Mouse (Mus musculus) cerebellum, adult 2 months (tissue): ENCODE data around the gene Trim7. TPM values are rescaled to one million over a fixed set of nuclear protein-coding genes. Genes with fewer than 3 reads are reported as not detected.
A peak's percentile ranks its signal among the peaks of the same experiment; 100 is the strongest.

ENCODE experiments used
- DNase-seq, 2 experiments: peaks; one replicate each; pipeline ENCODE4 v3.0.0; 2021
- H3K27ac ChIP-seq: fragments of 200-500 bp; 2 replicates; pipeline ENCODE4 v1.5.1; 2012; ENCODE audit warnings: low read length, control low read depth, inconsistent platforms; ENCODE audit not compliant: insufficient read depth
- H3K27me3 ChIP-seq: fragments of 200-500 bp; 2 replicates; pipeline ENCODE4 v1.6.1; 2012; ENCODE audit warnings: inconsistent platforms, mild to moderate bottlenecking, low read length, moderate library complexity; ENCODE audit not compliant: control insufficient read depth, insufficient read depth
- H3K4me1 ChIP-seq: fragments of 200-500 bp; 2 replicates; pipeline ENCODE4 v1.6.1; 2011; ENCODE audit warnings: low read length; ENCODE audit not compliant: control insufficient read depth, insufficient read depth
- H3K4me3 ChIP-seq: fragments of 200-500 bp; replicated peaks from 2 replicates; pipeline ENCODE3; 2011; ENCODE audit warnings: mild to moderate bottlenecking, low read depth, low read length, control low read depth; ENCODE audit not compliant: insufficient read depth
- CTCF ChIP-seq: fragments of 200-500 bp; IDR thresholded peaks from 2 replicates; pipeline ENCODE4 v1.5.1; 2011; ENCODE audit warnings: low read depth, mild to moderate bottlenecking, control low read depth, low read length, moderate library complexity, borderline replicate concordance; ENCODE audit not compliant: insufficient read depth
- POLR2A ChIP-seq: fragments of 200-500 bp; IDR thresholded peaks from 2 replicates; pipeline ENCODE4 v1.6.1; 2011; ENCODE audit warnings: low read length, control low read depth, borderline replicate concordance; ENCODE audit not compliant: insufficient read depth
- WGBS: fragments of 180-500 bp; shearing (Covaris S2); methylation state at CpG from one replicate; pipeline ENCODE4 v1.1.7; 2018; 5-methylcytosine and 5-hydroxymethylcytosine counted together
- polyA plus RNA-seq: library from polyadenylated mRNA; depleted of rRNA; stranded (reverse); fragments of >200 nt; gene quantifications from 2 replicates; pipeline ENCODE4 v1.2.3, GENCODE M21; 2012

Gene Trim7
- polyA plus RNA-seq, 1 experiment, result 4.7 TPM

DNA sequence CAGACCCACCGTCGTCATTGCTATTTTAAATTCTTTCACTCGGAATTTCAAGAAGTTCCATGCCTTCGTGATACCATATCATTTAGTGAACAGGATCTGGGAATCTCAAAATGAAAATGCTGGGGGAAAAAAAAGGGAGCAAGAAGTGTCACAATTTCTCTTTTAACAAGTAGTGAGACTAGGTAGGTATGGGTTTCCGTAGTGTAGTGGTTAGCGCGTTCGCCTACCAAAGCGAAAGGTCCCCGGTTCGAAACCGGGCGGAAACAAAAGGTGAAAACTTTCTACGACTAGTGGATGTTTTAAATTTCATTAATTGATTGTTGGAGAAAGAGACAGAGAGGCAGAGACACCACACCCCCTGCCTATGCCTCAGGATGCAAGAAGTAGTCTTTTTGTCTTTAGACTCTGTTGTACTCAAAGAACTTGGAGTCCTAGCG, 2.4 kb upstream of the Trim7 start:
- TF ChIP-seq POLR2A (no peak), CTCF (no peak)
- WGBS, result 1% methylated on average over 15 of the region's 15 CpGs
- Histone ChIP-seq H3K4me1 (no peaks in the 10 kb centered on the region), H3K4me3 (peak overlapping the region; percentile 44), H3K27me3 (no peaks in the 10 kb centered on the region), H3K27ac (no peak overlapping the region)
- peak; percentile 63 to 73 for DNase-seq

DNA sequence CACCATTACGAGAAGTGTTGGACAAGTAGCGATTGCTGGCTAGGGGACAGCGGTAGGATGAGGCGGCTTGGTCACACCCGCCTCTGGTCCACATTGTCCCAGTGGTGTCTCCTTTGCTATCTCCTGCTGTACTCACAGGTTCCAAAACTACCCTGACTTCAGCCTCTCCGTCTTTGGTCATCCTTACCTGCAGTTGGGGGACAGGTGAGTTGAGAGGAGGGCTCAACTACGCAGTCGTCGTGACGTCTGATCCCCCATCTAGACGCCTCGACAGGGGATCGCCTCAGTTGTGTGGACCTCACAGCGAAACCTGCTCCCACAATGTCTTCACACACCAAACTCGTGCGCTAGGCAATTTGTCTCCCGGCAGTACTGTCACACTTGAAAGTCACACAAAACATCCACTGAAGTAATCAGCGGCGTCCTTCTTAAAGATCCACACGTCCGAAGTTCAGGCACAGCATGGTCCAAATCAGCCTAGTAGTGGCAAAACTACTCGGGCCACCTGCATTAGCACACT, 1.6 kb upstream of the Trim7 start:
- no peak overlapping the region for H3K27ac ChIP-seq
- TF ChIP-seq CTCF (no peak), POLR2A (no peak)
- DNase-seq, result no peak
- WGBS, result 16% methylated on average over 22 of the region's 22 CpGs
- no peaks in the 10 kb centered on the region for H3K27me3 ChIP-seq
- no peak overlapping the region for H3K4me3 ChIP-seq
- no peaks in the 10 kb centered on the region for H3K4me1 ChIP-seq

DNA sequence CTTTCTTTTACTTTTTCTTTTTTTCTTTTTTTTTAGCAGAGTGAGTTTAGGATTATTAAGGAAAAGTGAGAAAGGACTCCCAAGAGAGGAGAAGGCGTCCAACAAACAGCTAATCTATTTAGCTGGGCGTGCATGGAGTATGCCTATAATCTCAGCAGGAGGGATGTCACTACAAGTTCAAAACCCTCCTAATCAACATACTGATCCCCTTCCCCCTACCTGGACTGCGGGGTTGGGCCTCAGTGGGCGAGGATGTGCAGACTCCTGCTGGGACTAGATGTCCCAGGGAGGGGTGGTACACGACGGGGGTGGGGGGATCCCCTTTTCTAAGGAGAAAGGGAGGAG, 784 bp downstream of the Trim7 start:
- WGBS, result 0% methylated on average over 6 of the region's 6 CpGs
- no peak for DNase-seq
- H3K4me3 ChIP-seq, result peak overlapping the region; percentile 9
- no peaks in the 10 kb centered on the region for H3K4me1 ChIP-seq
- TF ChIP-seq CTCF (no peak), POLR2A (no peak)
- no peaks in the 10 kb centered on the region for H3K27me3 ChIP-seq
- H3K27ac ChIP-seq, result no peak overlapping the region

DNA sequence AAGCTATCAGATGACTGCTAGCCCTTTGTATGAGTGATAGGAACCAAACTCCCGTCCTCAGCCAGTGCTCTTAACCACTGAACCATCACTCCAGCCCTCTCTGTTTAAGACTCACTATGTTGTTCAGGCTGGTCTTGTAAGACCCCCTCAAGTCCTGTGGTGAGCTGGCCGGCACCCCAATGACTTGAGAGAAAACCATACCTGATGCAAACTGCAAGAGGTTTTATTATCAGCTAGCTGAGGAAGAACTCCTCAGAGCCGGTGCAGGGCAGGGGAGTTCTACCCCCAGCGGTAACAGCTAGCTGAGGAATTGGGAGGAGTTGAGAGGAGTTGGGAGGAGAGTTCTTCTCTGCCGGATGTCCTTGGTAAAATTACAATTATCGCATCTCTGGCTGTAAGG, 2.0 kb downstream of the Trim7 start:
- no peak for DNase-seq
- TF ChIP-seq POLR2A (no peak), CTCF (no peak)
- WGBS, result 73% methylated on average over 6 of the region's 6 CpGs
- Histone ChIP-seq H3K4me1 (no peaks in the 10 kb centered on the region), H3K4me3 (no peak overlapping the region), H3K27ac (peak overlapping the region; percentile 59; the same call in 1 of the 2 replicates), H3K27me3 (no peaks in the 10 kb centered on the region)

DNA sequence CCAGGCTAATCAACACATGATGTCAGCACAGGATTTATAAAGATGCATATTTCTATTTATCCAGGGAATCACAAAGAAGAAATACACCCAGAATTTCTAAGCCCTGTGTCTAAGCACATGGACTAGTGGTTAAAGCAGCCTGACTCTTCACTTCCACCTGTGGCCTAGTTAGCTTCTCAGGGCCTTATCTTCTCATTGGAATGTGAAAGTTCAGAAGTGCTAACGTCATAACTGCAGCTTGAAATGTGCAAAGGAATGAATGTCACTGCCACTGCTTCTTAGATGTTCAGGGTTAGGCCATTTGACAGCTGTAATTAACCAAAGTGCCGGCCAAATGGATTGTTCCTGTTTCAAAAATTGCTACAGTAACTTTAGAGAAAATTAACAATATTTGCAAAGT, 4.3 kb downstream of the Trim7 start:
- TF ChIP-seq POLR2A (no peak), CTCF (no peak)
- no peak overlapping the region for H3K4me3 ChIP-seq
- no peaks in the 10 kb centered on the region for H3K4me1 ChIP-seq
- no peaks in the 10 kb centered on the region for H3K27me3 ChIP-seq
- WGBS, result 92% methylated on average over 2 of the region's 2 CpGs
- H3K27ac ChIP-seq, result no peak overlapping the region
- DNase-seq, result no peak

DNA sequence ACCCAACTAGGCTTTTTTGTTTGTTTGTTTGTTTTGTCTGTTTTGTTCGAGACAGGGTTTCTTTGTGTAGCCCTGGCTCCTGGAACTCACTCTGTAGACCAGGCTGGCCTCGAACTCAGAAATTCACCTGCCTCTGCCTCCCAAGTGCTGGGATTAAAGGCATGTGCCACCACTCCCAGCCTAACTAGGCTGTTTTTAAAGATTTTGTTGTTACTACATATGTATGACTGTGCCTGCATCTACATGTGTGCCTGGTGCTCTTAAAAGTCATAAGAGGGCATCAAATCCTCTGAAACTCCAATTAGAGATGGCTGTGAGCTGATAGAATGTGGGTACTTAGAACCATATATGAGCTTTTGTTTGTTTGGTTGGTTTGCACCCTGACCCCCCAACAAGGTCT, 5.3 kb downstream of the Trim7 start:
- 76% methylated on average over 2 of the region's 2 CpGs for WGBS

DNA sequence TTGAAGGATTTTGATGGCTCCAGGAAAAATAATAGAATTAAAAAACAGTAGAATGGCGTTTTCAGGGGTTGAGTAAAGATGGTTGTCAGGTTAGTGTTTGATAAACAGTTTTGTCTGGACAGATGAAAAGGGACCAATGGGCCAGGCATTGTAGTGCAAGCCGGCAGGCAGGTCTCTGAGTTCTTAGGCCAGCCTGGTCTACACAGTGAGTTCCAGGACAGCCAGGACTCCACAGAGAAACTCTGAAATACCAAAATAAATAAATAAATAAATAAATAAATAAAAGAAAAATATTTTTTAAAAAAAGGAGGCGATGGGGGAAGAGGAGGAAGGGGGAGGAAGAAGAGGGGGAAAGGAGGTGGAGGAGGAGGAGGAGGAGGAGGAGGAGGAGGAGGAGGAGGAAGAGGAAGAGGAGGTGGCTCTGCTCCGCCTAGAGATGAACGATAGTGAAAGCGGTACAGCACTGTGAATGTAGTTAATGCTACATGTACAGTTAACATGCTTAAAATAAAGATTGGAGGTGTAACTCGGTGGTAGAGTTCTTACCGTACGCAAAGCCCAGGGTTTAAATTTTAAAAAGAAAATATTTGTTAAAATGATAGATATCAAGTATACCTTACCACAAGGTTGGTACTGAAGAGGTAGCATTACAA, 7.3 kb downstream of the Trim7 start:
- no peak for TF ChIP-seq POLR2A
- TF ChIP-seq CTCF, result no peak
- no peak for DNase-seq
- Histone ChIP-seq H3K27me3 (no peaks in the 10 kb centered on the region), H3K27ac (no peak overlapping the region), H3K4me3 (peak overlapping the region; percentile 84), H3K4me1 (no peaks in the 10 kb centered on the region)
- WGBS, result 44% methylated on average over 9 of the region's 9 CpGs

More for the DNA sequence above, 5.3 kb downstream of the Trim7 start:
- DNase-seq, result no peak
- no peak overlapping the region for H3K27ac ChIP-seq
- TF ChIP-seq CTCF (no peak), POLR2A (no peak)
- H3K4me3 ChIP-seq, result no peak overlapping the region
- no peaks in the 10 kb centered on the region for H3K27me3 ChIP-seq
- no peaks in the 10 kb centered on the region for H3K4me1 ChIP-seq

DNA sequence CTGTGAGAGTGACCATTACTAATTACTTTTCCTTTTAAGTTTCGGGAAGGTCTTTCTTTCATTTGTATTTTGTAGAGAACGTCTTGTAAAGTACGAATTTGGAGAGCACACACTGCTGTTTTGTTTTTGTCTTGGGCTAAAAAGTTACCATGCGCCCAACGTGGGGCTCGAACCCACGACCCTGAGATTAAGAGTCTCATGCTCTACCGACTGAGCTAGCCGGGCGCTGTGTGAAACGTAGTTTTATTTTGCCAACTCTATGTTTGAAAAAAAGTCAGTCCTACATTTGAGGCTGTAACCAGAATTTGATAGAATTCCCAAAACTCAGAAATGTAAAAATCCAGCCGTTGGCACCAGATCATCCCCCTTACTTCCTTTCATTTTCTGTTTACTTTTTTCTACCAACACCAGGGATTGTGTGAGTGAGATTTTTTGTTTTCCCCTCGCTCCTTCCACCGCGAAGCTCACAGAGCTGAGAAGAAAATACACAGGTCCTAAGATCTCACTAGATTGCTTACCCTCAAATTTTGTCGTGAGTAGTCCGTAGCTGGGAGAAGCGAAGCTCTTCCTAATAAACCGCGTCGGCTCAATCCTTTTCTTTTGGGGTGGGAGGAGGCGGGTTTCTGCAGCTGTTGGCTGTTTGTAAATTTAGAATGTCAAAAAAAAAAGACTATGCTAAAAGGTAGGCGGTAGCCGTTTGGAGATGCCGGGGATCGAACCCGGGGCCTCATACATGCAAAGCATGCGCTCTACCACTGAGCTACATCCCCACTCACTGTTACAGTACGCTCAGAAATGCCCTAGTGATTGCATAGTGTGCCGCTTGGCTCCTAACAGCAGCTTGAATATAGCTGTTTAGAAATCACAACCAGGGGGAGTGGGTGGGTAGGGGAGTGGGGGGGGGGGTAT, 8.0 kb downstream of the Trim7 start:
- TF ChIP-seq POLR2A (no peak), CTCF (no peak)
- Histone ChIP-seq H3K4me3 (peak overlapping the region; percentile 84), H3K27ac (peak overlapping the region; percentile 14; the same call in 1 of the 2 replicates), H3K27me3 (no peaks in the 10 kb centered on the region), H3K4me1 (no peaks in the 10 kb centered on the region)
- WGBS, result under 1% methylated on average over 30 of the region's 30 CpGs
- DNase-seq, result peak; percentile 87 to 95
